Mouse (Mus musculus): Measurements from ENCODE around the gene 4930412O13Rik. TPM values are rescaled to one million over a fixed set of nuclear protein-coding genes. Genes with fewer than 3 reads are reported as not detected.

The 4930412O13Rik gene
- polyA plus RNA-seq, 1 experiment from 2014 or later: 0.15 TPM

DNA sequence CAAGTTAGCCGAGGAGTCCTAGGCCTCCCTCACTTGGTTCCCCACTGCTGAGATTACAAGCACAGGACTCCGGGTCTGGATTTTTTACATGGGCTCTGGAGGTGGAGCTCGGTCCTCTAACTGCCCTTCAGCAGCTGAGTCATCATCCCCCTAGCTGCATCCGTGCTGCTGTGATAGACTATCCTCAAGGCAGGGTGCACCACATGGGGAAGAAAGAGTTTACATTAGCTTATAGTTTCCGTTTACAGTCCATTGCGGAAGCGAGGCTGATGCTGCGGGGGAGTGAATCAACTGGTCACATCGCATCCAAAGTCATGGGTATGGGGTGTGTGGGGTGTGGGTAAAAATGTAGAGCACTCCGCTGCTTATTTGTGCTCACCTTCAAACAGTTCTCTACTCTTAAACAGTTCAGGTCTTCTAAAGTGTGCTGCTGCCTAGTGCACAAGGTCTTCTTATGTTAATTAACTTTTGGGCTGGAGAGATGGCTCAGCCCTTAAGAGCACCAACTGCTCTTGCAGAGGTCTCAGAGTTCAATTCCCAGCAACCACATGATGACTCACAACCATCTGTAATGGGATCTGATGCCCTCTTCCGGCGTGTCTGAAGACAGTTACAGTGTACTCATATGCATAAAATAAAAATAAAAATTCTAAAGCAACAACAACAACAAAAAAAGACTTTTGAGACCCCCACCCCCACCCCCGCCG, 23.0 kb downstream of the 4930412O13Rik start:
- H3K4me2 ChIP-seq (ENCODE audit: low read depth, severe bottlenecking): no peak overlapping the region
- H3K4me1 ChIP-seq (ENCODE audit: control insufficient read depth, insufficient read depth, low read length): no peaks in the 10 kb centered on the region
- H3K4me3 ChIP-seq (ENCODE audit: low read depth, low read length): no peak overlapping the region
- WGBS: 66% methylated on average over 14 of the region's 14 CpGs
- DNase-seq (ENCODE audit: low spot score): no peak
- no peak overlapping the region for H3K9ac ChIP-seq (ENCODE audit: low read length)
- H3K27ac ChIP-seq (replicated peaks; ENCODE audit: low read depth, low read length): no peak overlapping the region
- no peaks in the 10 kb centered on the region for H3K27me3 ChIP-seq (ENCODE audit: control insufficient read depth, insufficient read depth, low read length)
- ATAC-seq (ENCODE audit: insufficient number of reproducible peaks, low FRiP score, low TSS enrichment, low read depth): no peak
- H3K9me3 ChIP-seq (ENCODE audit: control insufficient read depth, low read length): no peaks in the 10 kb centered on the region
- no peaks in the 10 kb centered on the region for H3K36me3 ChIP-seq (ENCODE audit: control insufficient read depth, insufficient read depth, low read length)

DNA sequence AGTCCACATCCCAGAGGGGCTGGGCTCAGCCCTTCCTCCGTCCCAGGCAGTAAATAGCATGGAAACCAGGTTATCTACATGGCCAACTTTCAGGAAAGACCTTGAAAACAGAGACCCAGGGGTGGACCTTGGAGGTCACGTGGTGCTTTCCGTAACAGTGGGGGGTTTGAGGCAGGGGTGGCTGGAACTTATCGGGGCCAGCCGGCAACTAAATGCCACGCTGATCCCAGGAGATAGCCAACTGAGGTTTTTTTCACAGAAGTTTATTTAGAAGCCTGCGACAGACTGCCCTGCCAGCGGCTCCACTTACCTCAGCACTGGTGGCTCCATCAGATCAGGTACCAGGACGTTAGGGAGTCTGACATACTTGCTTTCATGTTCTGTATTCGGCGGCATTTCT, 24.9 kb downstream of the 4930412O13Rik start:
- DNase-seq (ENCODE audit: low spot score) (peak; percentile 40), ATAC-seq (ENCODE audit: insufficient number of reproducible peaks, low FRiP score, low TSS enrichment, low read depth) (no peak)
- no peaks in the 10 kb centered on the region for H3K36me3 ChIP-seq (ENCODE audit: control insufficient read depth, insufficient read depth, low read length)
- 3% methylated on average over 11 of the region's 11 CpGs for WGBS
- no peak overlapping the region for H3K27ac ChIP-seq (replicated peaks; ENCODE audit: low read depth, low read length)
- peak overlapping the region; percentile 35 for H3K4me2 ChIP-seq (ENCODE audit: low read depth, severe bottlenecking)
- H3K4me3 ChIP-seq (ENCODE audit: low read depth, low read length): peak overlapping the region; percentile 16
- H3K27me3 ChIP-seq (ENCODE audit: control insufficient read depth, insufficient read depth, low read length): no peaks in the 10 kb centered on the region
- H3K4me1 ChIP-seq (ENCODE audit: control insufficient read depth, insufficient read depth, low read length): no peaks in the 10 kb centered on the region
- H3K9ac ChIP-seq (ENCODE audit: low read length): no peak overlapping the region
- no peaks in the 10 kb centered on the region for H3K9me3 ChIP-seq (ENCODE audit: control insufficient read depth, low read length)

DNA sequence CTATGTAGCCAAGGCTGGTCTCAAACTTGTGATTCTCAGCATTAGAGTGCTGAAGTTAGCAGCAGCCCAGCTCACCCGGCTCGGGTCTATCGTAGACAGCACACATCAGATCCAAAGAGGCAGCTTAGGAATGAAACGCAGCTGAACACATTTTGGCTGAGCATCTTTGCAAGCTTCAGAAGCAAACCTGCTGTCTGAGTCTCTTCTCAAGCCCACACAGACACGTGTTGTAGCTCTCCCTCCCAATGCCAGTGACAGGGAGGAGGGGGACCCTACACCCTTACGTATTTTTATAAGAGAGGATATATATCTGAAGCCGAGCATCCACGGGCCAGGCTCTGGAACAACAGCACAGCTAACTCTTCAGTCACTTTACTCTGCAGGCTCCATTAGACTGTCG, 36.5 kb downstream of the 4930412O13Rik start:
- Histone ChIP-seq H3K4me2 (ENCODE audit: low read depth, severe bottlenecking) (no peak overlapping the region), H3K27me3 (ENCODE audit: control insufficient read depth, insufficient read depth, low read length) (no peaks in the 10 kb centered on the region), H3K36me3 (ENCODE audit: control insufficient read depth, insufficient read depth, low read length) (no peaks in the 10 kb centered on the region; the same call in 1 of the 2 replicates), H3K4me1 (ENCODE audit: control insufficient read depth, insufficient read depth, low read length) (no peaks in the 10 kb centered on the region), H3K4me3 (ENCODE audit: low read depth, low read length) (no peak overlapping the region), H3K27ac (replicated peaks; ENCODE audit: low read depth, low read length) (no peak overlapping the region), H3K9ac (ENCODE audit: low read length) (no peak overlapping the region), H3K9me3 (ENCODE audit: control insufficient read depth, low read length) (no peaks in the 10 kb centered on the region)
- 92% methylated on average over 9 of the region's 9 CpGs for WGBS
- DNase-seq (ENCODE audit: low spot score) (no peak), ATAC-seq (ENCODE audit: insufficient number of reproducible peaks, low FRiP score, low TSS enrichment, low read depth) (no peak)

DNA sequence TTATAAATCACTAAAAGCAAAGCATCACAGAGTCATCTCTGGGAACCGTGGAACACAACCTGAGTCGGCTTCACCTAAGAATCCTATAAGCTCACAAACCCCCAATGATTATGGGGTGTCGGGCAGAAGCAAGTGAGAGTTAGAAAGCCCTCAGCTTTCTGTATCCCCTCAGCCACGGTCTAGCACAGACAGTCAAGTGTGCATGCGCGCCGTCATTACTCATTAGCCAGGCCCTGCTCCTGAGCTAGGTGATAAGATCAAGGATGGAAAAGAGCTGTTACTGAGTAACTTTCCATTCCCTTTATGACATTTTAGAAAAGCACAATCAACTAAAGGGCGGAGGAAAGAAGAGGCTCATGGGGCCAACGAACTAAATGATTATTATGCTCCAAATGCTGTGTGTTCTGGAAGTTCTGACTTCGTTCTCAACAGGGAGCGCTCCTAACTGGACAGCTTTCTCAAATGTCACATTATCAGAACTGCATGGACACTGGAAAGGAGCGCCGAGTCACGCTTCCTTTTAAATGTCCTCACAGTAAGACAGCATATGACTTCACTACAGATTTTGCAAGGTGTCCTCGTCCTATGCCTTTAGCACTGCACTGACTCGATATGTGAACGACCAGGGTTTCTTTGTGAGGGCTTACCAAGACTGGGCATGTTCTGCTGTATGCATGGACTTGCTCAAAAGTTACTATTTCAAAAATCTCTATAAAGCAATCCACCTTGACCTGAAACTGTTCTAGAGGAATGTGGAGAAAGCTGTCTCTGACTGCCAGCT, 37.8 kb downstream of the 4930412O13Rik start:
- Histone ChIP-seq H3K9me3 (ENCODE audit: control insufficient read depth, low read length) (no peaks in the 10 kb centered on the region), H3K27me3 (ENCODE audit: control insufficient read depth, insufficient read depth, low read length) (no peaks in the 10 kb centered on the region), H3K4me3 (ENCODE audit: low read depth, low read length) (no peak overlapping the region), H3K4me1 (ENCODE audit: control insufficient read depth, insufficient read depth, low read length) (no peaks in the 10 kb centered on the region), H3K4me2 (ENCODE audit: low read depth, severe bottlenecking) (no peak overlapping the region), H3K9ac (ENCODE audit: low read length) (no peak overlapping the region), H3K36me3 (ENCODE audit: control insufficient read depth, insufficient read depth, low read length) (no peaks in the 10 kb centered on the region; the same call in 1 of the 2 replicates), H3K27ac (replicated peaks; ENCODE audit: low read depth, low read length) (no peak overlapping the region)
- no peak for ATAC-seq (ENCODE audit: insufficient number of reproducible peaks, low FRiP score, low TSS enrichment, low read depth)
- no peak for DNase-seq (ENCODE audit: low spot score)
- 90% methylated on average over 17 of the region's 17 CpGs for WGBS

DNA sequence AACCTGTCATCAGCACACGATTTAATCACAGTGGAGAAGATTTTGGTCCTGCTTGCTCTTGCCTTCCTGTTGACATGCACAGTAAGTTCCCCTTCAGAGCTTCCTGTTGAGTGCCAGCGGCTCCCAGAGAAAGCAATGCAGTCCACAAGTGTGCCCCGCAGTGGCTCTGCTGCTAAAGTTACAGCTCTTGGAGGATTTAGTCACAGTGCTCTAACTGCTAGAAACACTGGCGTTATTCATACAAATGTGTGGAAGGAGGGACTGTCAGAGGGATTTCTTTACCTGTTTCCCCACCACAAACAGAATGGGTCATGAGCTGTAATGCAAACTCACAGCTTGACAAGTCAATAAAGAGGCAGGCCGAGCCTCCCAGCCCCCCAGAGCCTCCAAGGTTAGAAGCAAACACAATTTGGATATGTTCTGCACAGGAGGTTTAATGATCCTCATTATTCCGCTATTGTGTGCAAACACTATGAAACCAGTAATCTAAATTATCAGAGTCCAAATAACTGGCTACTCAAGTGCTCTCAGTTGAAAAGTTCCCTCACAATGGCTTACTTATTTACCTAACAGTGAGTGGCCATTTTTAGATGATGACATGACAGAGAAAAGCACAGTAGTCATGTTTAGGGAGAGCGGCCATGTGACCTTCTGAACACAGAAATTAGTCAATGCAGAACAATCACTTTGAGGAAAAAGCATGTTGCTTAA, 45.3 kb downstream of the 4930412O13Rik start:
- no peak overlapping the region for H3K9ac ChIP-seq (ENCODE audit: low read length)
- H3K36me3 ChIP-seq (ENCODE audit: control insufficient read depth, insufficient read depth, low read length): no peaks in the 10 kb centered on the region
- no peaks in the 10 kb centered on the region for H3K4me1 ChIP-seq (ENCODE audit: control insufficient read depth, insufficient read depth, low read length)
- H3K27me3 ChIP-seq (ENCODE audit: control insufficient read depth, insufficient read depth, low read length): no peaks in the 10 kb centered on the region
- no peak overlapping the region for H3K4me2 ChIP-seq (ENCODE audit: low read depth, severe bottlenecking)
- peak; percentile 27 for DNase-seq (ENCODE audit: low spot score)
- H3K9me3 ChIP-seq (ENCODE audit: control insufficient read depth, low read length): no peaks in the 10 kb centered on the region
- ATAC-seq (ENCODE audit: insufficient number of reproducible peaks, low FRiP score, low TSS enrichment, low read depth): no peak
- H3K27ac ChIP-seq (replicated peaks; ENCODE audit: low read depth, low read length): no peak overlapping the region
- H3K4me3 ChIP-seq (ENCODE audit: low read depth, low read length): no peak overlapping the region
- 58% methylated on average over 7 of the region's 7 CpGs for WGBS

DNA sequence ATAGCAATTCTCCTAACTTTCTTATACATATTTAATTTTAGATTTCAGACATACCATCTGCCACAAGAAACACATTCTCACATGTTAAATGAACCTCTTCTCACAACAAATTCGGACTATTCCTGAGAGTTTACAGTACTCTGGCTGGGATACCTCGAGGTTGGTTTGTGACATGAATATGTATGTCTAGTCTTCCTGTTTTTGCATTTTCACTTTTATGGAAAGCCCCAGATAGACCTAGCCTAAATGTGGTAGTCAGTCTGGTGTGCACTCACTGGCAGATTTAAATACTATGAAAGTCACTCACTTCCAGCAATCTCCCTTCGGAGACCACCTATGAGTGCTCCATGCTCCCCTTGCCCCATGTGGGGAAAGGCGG, 45.8 kb downstream of the 4930412O13Rik start:
- Histone ChIP-seq H3K9ac (ENCODE audit: low read length) (no peak overlapping the region), H3K36me3 (ENCODE audit: control insufficient read depth, insufficient read depth, low read length) (no peaks in the 10 kb centered on the region), H3K27me3 (ENCODE audit: control insufficient read depth, insufficient read depth, low read length) (no peaks in the 10 kb centered on the region), H3K27ac (replicated peaks; ENCODE audit: low read depth, low read length) (no peak overlapping the region), H3K4me3 (ENCODE audit: low read depth, low read length) (no peak overlapping the region), H3K4me1 (ENCODE audit: control insufficient read depth, insufficient read depth, low read length) (no peaks in the 10 kb centered on the region), H3K9me3 (ENCODE audit: control insufficient read depth, low read length) (no peaks in the 10 kb centered on the region), H3K4me2 (ENCODE audit: low read depth, severe bottlenecking) (no peak overlapping the region)
- ATAC-seq (ENCODE audit: insufficient number of reproducible peaks, low FRiP score, low TSS enrichment, low read depth) (no peak), DNase-seq (ENCODE audit: low spot score) (no peak)
- 90% methylated on average over 4 of the region's 4 CpGs for WGBS

Other genes with a start within 250 kb of the 4930412O13Rik start
- gene 9230102O04Rik, start 8.3 kb downstream of the 4930412O13Rik start, polyA plus RNA-seq (2014; fragmentation: Nextera tagmentation; extraction: Ambion mirVana): 0.61 TPM in 1 of 2 replicates, not detected in the other
- 3.9 and 4.4 TPM in 2 replicates for gene Gata3, start 8.8 kb downstream of the 4930412O13Rik start, polyA plus RNA-seq (2014; fragmentation: Nextera tagmentation; extraction: Ambion mirVana)
- gene Taf3, start 167.3 kb downstream of the 4930412O13Rik start, polyA plus RNA-seq (2014; fragmentation: Nextera tagmentation; extraction: Ambion mirVana): 17.3 and 19.0 TPM in 2 replicates
- 562 and 607 TPM in 2 replicates for gene Atp5c1, start 199.3 kb downstream of the 4930412O13Rik start, polyA plus RNA-seq (2014; fragmentation: Nextera tagmentation; extraction: Ambion mirVana)
- 36.5 and 39.9 TPM in 2 replicates for gene Kin, start 199.3 kb downstream of the 4930412O13Rik start, polyA plus RNA-seq (2014; fragmentation: Nextera tagmentation; extraction: Ambion mirVana)